Mouse (Mus musculus) heart, embryonic 12.5 days (tissue): ENCODE data around the gene Tmem30c. TPM values are rescaled to one million over a fixed set of nuclear protein-coding genes. Genes with fewer than 3 reads are reported as not detected.

ENCODE experiments used
- ATAC-seq: fragments of 200-750 bp; cut with Nextera tagmentation; 2 replicates; pipeline ENCODE4 v1.8.0; 2017; ENCODE audit warnings: moderate TSS enrichment, moderate library complexity; ENCODE audit not compliant: insufficient number of reproducible peaks, low FRiP score
- H3K27ac ChIP-seq: fragments of 300-500 bp; sonication (generic); 2 replicates; pipeline ENCODE4 v1.5.1; 2016; ENCODE audit warnings: mild to moderate bottlenecking, moderate library complexity; ENCODE audit not compliant: poor library complexity, severe bottlenecking
- H3K27me3 ChIP-seq: fragments of 300-500 bp; sonication (generic); replicated peaks from 2 replicates; pipeline ENCODE4 v1.6.1; 2016; ENCODE audit warnings: mild to moderate bottlenecking, moderate library complexity
- H3K36me3 ChIP-seq: fragments of 300-500 bp; sonication (generic); 2 replicates; pipeline ENCODE4 v1.6.1; 2016; ENCODE audit warnings: mild to moderate bottlenecking, moderate library complexity
- H3K4me1 ChIP-seq: fragments of 300-500 bp; sonication (generic); replicated peaks from 2 replicates; pipeline ENCODE4 v1.6.1; 2016; ENCODE audit warnings: mild to moderate bottlenecking
- H3K4me2 ChIP-seq: fragments of 300-500 bp; sonication (generic); 2 replicates; pipeline ENCODE4 v1.6.1; 2016; ENCODE audit warnings: mild to moderate bottlenecking, moderate library complexity
- H3K4me3 ChIP-seq: fragments of 300-500 bp; sonication (generic); 2 replicates; pipeline ENCODE4 v1.5.1; 2016; ENCODE audit warnings: mild to moderate bottlenecking
- H3K9ac ChIP-seq: fragments of 300-500 bp; sonication (generic); 2 replicates; pipeline ENCODE4 v1.6.1; 2016; ENCODE audit warnings: mild to moderate bottlenecking, moderate library complexity
- H3K9me3 ChIP-seq: fragments of 300-500 bp; sonication (generic); replicated peaks from 2 replicates; pipeline ENCODE4 v1.6.1; 2016; ENCODE audit warnings: mild to moderate bottlenecking, moderate library complexity
- WGBS: fragments of 180-500 bp; shearing (Covaris S2); methylation state at CpG from one replicate; pipeline ENCODE4 v1.1.7; 2016; 5-methylcytosine and 5-hydroxymethylcytosine counted together
- polyA plus RNA-seq: library from polyadenylated mRNA; unstranded; fragments of >200 nt; fragmentation: Nextera tagmentation; extraction: Ambion mirVana; gene quantifications from 2 replicates; pipeline ENCODE4 v1.2.1, GENCODE M21; 2016

Gene Tmem30c
- 0.08 TPM in 1 of 2 replicates, not detected in the other for polyA plus RNA-seq

GRCm38 (mm10) chr16:57292765-57293164 is at the start of gene Tmem30c:
Tmem30c (minus strand) TSS chr16:57292865.
- no peaks in the 10 kb centered on the region; the same call in 1 of the 2 replicates for H3K4me1 ChIP-seq
- no peak within 1 kb of the TSS for H3K27ac ChIP-seq
- WGBS = 63% methylated on average over 2 of the region's 2 CpGs
- no peaks in the 10 kb centered on the region for H3K27me3 ChIP-seq
- H3K4me3 ChIP-seq = no peak within 1 kb of the TSS
- no peaks in the 10 kb centered on the region; the same call in 1 of the 2 replicates for H3K9me3 ChIP-seq
- H3K4me2 ChIP-seq = no peak within 1 kb of the TSS
- no peak within 1 kb of the TSS for H3K9ac ChIP-seq
- H3K36me3 ChIP-seq = no peaks in the 10 kb centered on the region
- no peak for ATAC-seq

- Histone ChIP-seq H3K9me3 (no peaks in the 10 kb centered on the region), H3K27me3 (no peaks in the 10 kb centered on the region), H3K36me3 (no peaks in the 10 kb centered on the region), H3K4me2 (no peak overlapping the region), H3K9ac (no peak overlapping the region), H3K4me3 (no peak overlapping the region), H3K27ac (no peak overlapping the region), H3K4me1 (peaks cover 4% of the 10 kb centered on the region; the same call in 1 of the 2 replicates)
- WGBS = 62% methylated on average over 5 of the region's 5 CpGs
- no peak for ATAC-seq
These were observed 47.9 kb upstream of the Tmem30c start for GRCm38 (mm10) chr16:57340613-57340898.

- Histone ChIP-seq H3K4me1 (peaks cover 4% of the 10 kb centered on the region; the same call in 1 of the 2 replicates), H3K36me3 (no peaks in the 10 kb centered on the region), H3K9ac (no peak overlapping the region), H3K4me2 (no peak overlapping the region), H3K27ac (no peak overlapping the region), H3K4me3 (no peak overlapping the region), H3K9me3 (no peaks in the 10 kb centered on the region), H3K27me3 (no peaks in the 10 kb centered on the region)
- ATAC-seq = no peak
- 84% methylated on average over 8 of the region's 8 CpGs for WGBS
These were observed 47.3 kb upstream of the Tmem30c start for GRCm38 (mm10) chr16:57339765-57340612.

- Histone ChIP-seq H3K4me3 (no peak overlapping the region), H3K4me1 (peaks cover 4% of the 10 kb centered on the region; the same call in 1 of the 2 replicates), H3K4me2 (no peak overlapping the region), H3K9ac (no peak overlapping the region), H3K9me3 (no peaks in the 10 kb centered on the region), H3K27me3 (no peaks in the 10 kb centered on the region), H3K27ac (no peak overlapping the region), H3K36me3 (no peaks in the 10 kb centered on the region)
- ATAC-seq = no peak
- WGBS = 76% methylated on average over 11 of the region's 11 CpGs
These were observed 44.2 kb upstream of the Tmem30c start for GRCm38 (mm10) chr16:57336770-57337423.

GRCm38 (mm10) chr16:57332301-57332700 is 39.6 kb upstream of the Tmem30c start:
- H3K4me3 ChIP-seq = no peak overlapping the region
- no peaks in the 10 kb centered on the region for H3K4me1 ChIP-seq
- 71% methylated on average over 7 of the region's 7 CpGs for WGBS
- no peak for ATAC-seq
- H3K27me3 ChIP-seq = no peaks in the 10 kb centered on the region
- H3K9me3 ChIP-seq = no peaks in the 10 kb centered on the region
- H3K36me3 ChIP-seq = no peaks in the 10 kb centered on the region
- H3K4me2 ChIP-seq = no peak overlapping the region
- no peak overlapping the region for H3K27ac ChIP-seq
- no peak overlapping the region for H3K9ac ChIP-seq

- H3K27me3 ChIP-seq = no peaks in the 10 kb centered on the region
- no peak overlapping the region for H3K9ac ChIP-seq
- no peaks in the 10 kb centered on the region for H3K4me1 ChIP-seq
- H3K4me3 ChIP-seq = no peak overlapping the region
- H3K4me2 ChIP-seq = no peak overlapping the region
- H3K27ac ChIP-seq = no peak overlapping the region
- no peaks in the 10 kb centered on the region for H3K36me3 ChIP-seq
- H3K9me3 ChIP-seq = no peaks in the 10 kb centered on the region
- WGBS = 71% methylated on average over 2 of the region's 2 CpGs
- no peak for ATAC-seq
These were observed 37.4 kb upstream of the Tmem30c start for GRCm38 (mm10) chr16:57330111-57330510.

- Histone ChIP-seq H3K36me3 (no peaks in the 10 kb centered on the region), H3K27ac (no peak overlapping the region), H3K9me3 (no peaks in the 10 kb centered on the region), H3K4me2 (no peak overlapping the region), H3K9ac (no peak overlapping the region), H3K4me1 (no peaks in the 10 kb centered on the region), H3K27me3 (no peaks in the 10 kb centered on the region), H3K4me3 (no peak overlapping the region)
- ATAC-seq = no peak
- 73% methylated on average over 8 of the region's 8 CpGs for WGBS
These were observed 36.4 kb upstream of the Tmem30c start for GRCm38 (mm10) chr16:57329028-57329427.

GRCm38 (mm10) chr16:57326996-57327395 is 34.3 kb upstream of the Tmem30c start:
- H3K27ac ChIP-seq = no peak overlapping the region
- H3K4me1 ChIP-seq = no peaks in the 10 kb centered on the region
- H3K27me3 ChIP-seq = no peaks in the 10 kb centered on the region
- H3K36me3 ChIP-seq = no peaks in the 10 kb centered on the region
- WGBS = 67% methylated on average over 7 of the region's 7 CpGs
- H3K4me3 ChIP-seq = no peak overlapping the region
- no peak overlapping the region for H3K4me2 ChIP-seq
- ATAC-seq = no peak
- no peaks in the 10 kb centered on the region for H3K9me3 ChIP-seq
- no peak overlapping the region for H3K9ac ChIP-seq

- Histone ChIP-seq H3K36me3 (no peaks in the 10 kb centered on the region), H3K9me3 (no peaks in the 10 kb centered on the region), H3K27ac (no peak overlapping the region), H3K4me1 (peaks cover 8% of the 10 kb centered on the region; the same call in 1 of the 2 replicates), H3K4me3 (no peak overlapping the region), H3K4me2 (no peak overlapping the region), H3K9ac (no peak overlapping the region), H3K27me3 (no peaks in the 10 kb centered on the region)
- ATAC-seq = no peak
- WGBS = 59% methylated on average over 7 of the region's 7 CpGs
These were observed 26.8 kb upstream of the Tmem30c start for GRCm38 (mm10) chr16:57319284-57320124.

- no peak overlapping the region for H3K4me2 ChIP-seq
- 79% methylated on average over 8 of the region's 8 CpGs for WGBS
- no peaks in the 10 kb centered on the region for H3K36me3 ChIP-seq
- H3K4me3 ChIP-seq = no peak overlapping the region
- no peak overlapping the region for H3K9ac ChIP-seq
- H3K27ac ChIP-seq = no peak overlapping the region
- H3K27me3 ChIP-seq = no peaks in the 10 kb centered on the region
- no peaks in the 10 kb centered on the region for H3K9me3 ChIP-seq
- no peak for ATAC-seq
- peaks cover 8% of the 10 kb centered on the region; the same call in 1 of the 2 replicates for H3K4me1 ChIP-seq
These were observed 26.0 kb upstream of the Tmem30c start for GRCm38 (mm10) chr16:57318637-57319125.
